Mouse (Mus musculus) A20 (cell line): ENCODE measurements at regions not wholly inside any gene's neighbourhood (a gene's known extent, or its start where the extent isn't known, plus 50 kb on each side); places are given as distances from the start of the nearest gene placed in this dataset.
"Not testable (repeated sequence)": the region's sequence is repeated elsewhere in the genome, so short reads cannot be mapped to it uniquely, and the experiment has no call there.

ENCODE experiments used
- DNase-seq: peaks from one replicate; pipeline ENCODE4 v3.0.0-alpha.2; 2011; ENCODE audit warnings: low read depth, low spot score

- no peak for DNase-seq
Measured at GRCm38 (mm10) chr9:9606322-9606721, 367.4 kb upstream of the Arhgap42 start.

GRCm38 (mm10) chr9:9591263-9591662 lies 352.4 kb upstream of the Arhgap42 start:
- DNase-seq, result no peak

- DNase-seq, result no peak
Measured at GRCm38 (mm10) chr9:9583011-9583605, 344.2 kb upstream of the Arhgap42 start.

GRCm38 (mm10) chr9:9582301-9583010 lies 343.6 kb upstream of the Arhgap42 start:
- DNase-seq, result no peak

GRCm38 (mm10) chr9:9568040-9568649 lies 329.2 kb upstream of the Arhgap42 start:
- DNase-seq, result no peak

- DNase-seq, result no peak
Measured at GRCm38 (mm10) chr9:9564551-9564950, 325.6 kb upstream of the Arhgap42 start.

GRCm38 (mm10) chr9:9548657-9549056 lies 309.8 kb upstream of the Arhgap42 start:
- no peak for DNase-seq

- no peak for DNase-seq
Measured at GRCm38 (mm10) chr9:9547570-9547969, 308.7 kb upstream of the Arhgap42 start.

GRCm38 (mm10) chr9:9547121-9547520 lies 308.2 kb upstream of the Arhgap42 start:
- DNase-seq, result no peak

GRCm38 (mm10) chr9:9500345-9500744 lies 261.4 kb upstream of the Arhgap42 start:
- no peak for DNase-seq

GRCm38 (mm10) chr9:9493594-9494182 lies 254.8 kb upstream of the Arhgap42 start:
- DNase-seq, result no peak

- DNase-seq, result no peak
Measured at GRCm38 (mm10) chr9:9477145-9477544, 238.2 kb upstream of the Arhgap42 start.

- DNase-seq, result no peak
Measured at GRCm38 (mm10) chr9:9475009-9475744, 236.3 kb upstream of the Arhgap42 start.

- no peak for DNase-seq
Measured at GRCm38 (mm10) chr9:9444213-9444612, 205.3 kb upstream of the Arhgap42 start.

- no peak for DNase-seq
Measured at GRCm38 (mm10) chr9:9420326-9420725, 181.4 kb upstream of the Arhgap42 start.

- no peak for DNase-seq
Measured at GRCm38 (mm10) chr9:9412460-9413181, 173.7 kb upstream of the Arhgap42 start.

GRCm38 (mm10) chr9:9394190-9394589 lies 155.3 kb upstream of the Arhgap42 start:
- not testable (repeated sequence) for DNase-seq

- no peak for DNase-seq
Measured at GRCm38 (mm10) chr9:9376650-9377189, 137.8 kb upstream of the Arhgap42 start.

GRCm38 (mm10) chr9:9375304-9375904 lies 136.5 kb upstream of the Arhgap42 start:
- peak; percentile 49 for DNase-seq

- no peak for DNase-seq
Measured at GRCm38 (mm10) chr9:9372594-9372993, 133.7 kb upstream of the Arhgap42 start.
